8 mouse cellular contexts compared by ENCODE assay signal in the genomic region with DNA sequence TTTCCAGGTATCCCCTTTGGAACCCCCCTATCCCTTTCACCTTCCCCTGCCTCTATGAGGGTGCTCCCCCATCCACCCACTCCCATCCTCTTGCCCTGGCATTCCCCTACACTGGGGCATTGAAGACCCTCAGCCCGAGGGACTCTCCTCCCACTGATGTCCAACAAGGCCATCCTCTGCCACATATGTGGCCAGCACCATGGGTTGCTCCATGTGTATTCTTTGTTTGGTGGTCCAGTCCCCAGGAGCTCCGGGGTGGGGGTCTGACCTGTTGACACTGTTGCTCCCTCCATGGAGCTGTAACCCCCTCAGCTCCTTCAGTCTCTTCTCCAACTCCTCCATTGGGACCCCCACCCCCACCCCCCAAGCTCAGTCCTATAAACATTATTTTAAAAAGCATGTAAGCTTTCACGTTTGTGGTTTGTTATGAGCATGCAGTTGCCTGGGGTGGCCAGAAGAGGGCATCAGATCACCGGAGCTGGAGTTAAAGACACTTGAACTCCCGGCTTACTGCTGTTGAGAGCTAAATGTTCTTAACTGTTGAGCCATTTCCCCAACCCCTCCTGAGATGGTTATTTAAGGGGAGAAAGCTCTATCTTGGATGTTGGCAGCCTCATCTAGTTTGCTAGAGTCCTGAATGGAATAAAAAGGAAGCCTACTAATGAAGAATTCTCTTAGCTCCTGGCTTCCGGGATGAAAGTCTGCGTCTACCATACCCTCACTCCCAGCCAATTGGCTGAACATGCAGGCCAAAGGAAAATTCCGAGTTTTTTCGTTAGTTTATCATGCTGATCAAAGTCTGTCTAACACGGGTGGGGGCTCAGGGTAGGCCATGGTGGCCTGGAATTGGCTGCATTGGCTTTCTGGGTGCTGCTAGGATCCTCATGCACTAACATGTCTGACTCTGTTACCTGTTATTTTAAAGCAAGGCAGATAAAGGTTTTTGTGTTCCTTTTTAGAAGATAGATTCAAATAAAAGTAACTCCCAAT. TPM values are rescaled to one million over a fixed set of nuclear protein-coding genes. Genes with fewer than 3 reads are reported as not detected.
DNase-seq lines count a peak whose midpoint lies in the region; ATAC-seq and TF ChIP-seq lines count a peak whose summit lies in the region.

No protein-coding gene starts in this region.

- no peak overlapping the region for H3K27ac ChIP-seq in bone marrow macrophage, adult 2 months (ENCODE audit: insufficient read depth, low read depth, low read length)
- no peak overlapping the region for H3K27ac ChIP-seq in embryonic fibroblast, embryonic 13.5 days (ENCODE audit: insufficient read depth, low read length)
- no peak overlapping the region for H3K27ac ChIP-seq in hindbrain, postnatal 0 days
- no peak overlapping the region for H3K27ac ChIP-seq in midbrain, postnatal 0 days (ENCODE audit: low read depth, low read length)

- no peaks in the 10 kb centered on the region for H3K4me1 ChIP-seq in bone marrow macrophage, adult 2 months (ENCODE audit: control insufficient read depth, insufficient read depth, low read length)
- no peaks in the 10 kb centered on the region; the same call in 1 of the 2 replicates for H3K4me1 ChIP-seq in embryonic fibroblast, embryonic 13.5 days (ENCODE audit: control insufficient read depth, insufficient read depth, low read length)
- no peaks in the 10 kb centered on the region for H3K4me1 ChIP-seq in hindbrain, postnatal 0 days (ENCODE audit: insufficient read depth, low read length)
- H3K4me1 ChIP-seq in midbrain, postnatal 0 days (ENCODE audit: insufficient read depth, low read length): no peaks in the 10 kb centered on the region

- no peaks in the 10 kb centered on the region for H3K27me3 ChIP-seq in hindbrain, postnatal 0 days (ENCODE audit: insufficient read depth, low read length)
- no peaks in the 10 kb centered on the region for H3K27me3 ChIP-seq in midbrain, postnatal 0 days (ENCODE audit: insufficient read depth, low read length)

- no peaks in the 10 kb centered on the region for H3K9me3 ChIP-seq in hindbrain, postnatal 0 days (ENCODE audit: low read length)
- H3K9me3 ChIP-seq in midbrain, postnatal 0 days (ENCODE audit: low read length): no peaks in the 10 kb centered on the region

- H3K4me3 ChIP-seq in bone marrow macrophage, adult 2 months (ENCODE audit: insufficient read depth, low read length): no peak overlapping the region
- no peak overlapping the region for H3K4me3 ChIP-seq in embryonic fibroblast, embryonic 13.5 days (ENCODE audit: insufficient read depth, low read length)
- H3K4me3 ChIP-seq in hindbrain, postnatal 0 days (ENCODE audit: low read length): no peak overlapping the region
- H3K4me3 ChIP-seq in midbrain, postnatal 0 days (ENCODE audit: low read depth, low read length): no peak overlapping the region

- no peak overlapping the region for H3K9ac ChIP-seq in hindbrain, postnatal 0 days (replicated peaks; ENCODE audit: low read length)
- H3K9ac ChIP-seq in midbrain, postnatal 0 days (replicated peaks; ENCODE audit: low read length, poor library complexity, severe bottlenecking): no peak overlapping the region

- ATAC-seq in hindbrain, postnatal 0 days: peak; percentile 38; the same call in 1 of the 2 replicates
- ATAC-seq in midbrain, postnatal 0 days (ENCODE audit: low FRiP score): no peak; the same call in 1 of the 2 replicates

- DNase-seq in ovary, postnatal 14 days (ENCODE audit: low spot score): peak; percentile 27
- no peak for DNase-seq in ovary, postnatal 10 days (ENCODE audit: low spot score)
- DNase-seq in hindbrain, postnatal 0 days (ENCODE audit: low spot score): peak; percentile 58
- DNase-seq in left cerebral cortex, postnatal 4 days: peak; percentile 41
- DNase-seq in midbrain, postnatal 0 days (ENCODE audit: low spot score): peak; percentile 63
- DNase-seq in telencephalon, adult 2 months (ENCODE audit: low read depth, low spot score): peak; percentile 34

- H3K36me3 ChIP-seq in hindbrain, postnatal 0 days (ENCODE audit: insufficient read depth, low read length): no peaks in the 10 kb centered on the region
- no peaks in the 10 kb centered on the region for H3K36me3 ChIP-seq in midbrain, postnatal 0 days (ENCODE audit: insufficient read depth, low read length)

- H3K4me2 ChIP-seq in hindbrain, postnatal 0 days (ENCODE audit: low read depth, low read length): no peak overlapping the region
- no peak overlapping the region for H3K4me2 ChIP-seq in midbrain, postnatal 0 days (ENCODE audit: low read depth, low read length, poor library complexity, severe bottlenecking)

- intact Hi-C loops in left cerebral cortex, postnatal 4 days (cut with DNase I): loop anchor here (5.0 to 10.0 kb wide), 2 partner anchors 433 to 596 kb away; no protein-coding TSS in a partner anchor

- TF ChIP-seq CTCF in bone marrow macrophage, adult 2 months (IDR thresholded peaks at IDR 0.05; ENCODE audit: low read depth, low read length): peak; percentile 81
- peak; percentile 63; the same call in 1 of the 2 replicates for TF ChIP-seq CTCF in embryonic fibroblast, embryonic 13.5 days (IDR thresholded peaks at IDR 0.05; ENCODE audit: borderline replicate concordance, insufficient read depth, low read length)
- TF ChIP-seq CTCF in hindbrain, postnatal 0 days (IDR thresholded peaks at IDR 0.05; ENCODE audit: low read depth): peak; percentile 82
- TF ChIP-seq CTCF in midbrain, postnatal 0 days (IDR thresholded peaks at IDR 0.05): peak; percentile 83

- WGBS in hindbrain, postnatal 0 days: 33% methylated on average over 10 of the region's 10 CpGs
- WGBS in midbrain, postnatal 0 days: 38% methylated on average over 10 of the region's 10 CpGs

- TF ChIP-seq POLR2A in bone marrow macrophage, adult 2 months (IDR thresholded peaks at IDR 0.05; ENCODE audit: borderline replicate concordance, low read depth, low read length): no peak
- no peak for TF ChIP-seq POLR2A in embryonic fibroblast, embryonic 13.5 days (IDR thresholded peaks at IDR 0.05; ENCODE audit: low read depth, low read length)

RNA-seq across cellular contexts. Expression of gene Dck, which starts 26.8 kb away (rescaled TPM):
- polyA plus RNA-seq in bone marrow macrophage, adult 2 months (2012; ENCODE audit: insufficient read depth, insufficient read length, missing spikeins): 100 and 105 TPM in 2 replicates
- polyA plus RNA-seq in embryonic fibroblast, embryonic 13.5 days (2011; ENCODE audit: insufficient read length, low read depth, missing spikeins): 19.4 and 21.6 TPM in 2 replicates
- total RNA-seq in hindbrain, postnatal 0 days (2014; rRNA removed): 20.3 and 22.3 TPM in 2 replicates
- polyA plus RNA-seq in hindbrain, postnatal 0 days (2015; fragmentation: Nextera tagmentation; extraction: Ambion mirVana): 29.7 and 31.5 TPM in 2 replicates
- 10 to 100 TPM; 20.1 to 23.3 TPM for total RNA-seq in left cerebral cortex, postnatal 4 days (2021)
- total RNA-seq in midbrain, postnatal 0 days (2014; rRNA removed): 25.6 and 29.9 TPM in 2 replicates
- polyA plus RNA-seq in midbrain, postnatal 0 days (2015; fragmentation: Nextera tagmentation; extraction: Ambion mirVana): 24.6 and 26.6 TPM in 2 replicates
